Mouse (Mus musculus): ENCODE results near the gene Ttc16. TPM values are rescaled to one million over a fixed set of nuclear protein-coding genes. Genes with fewer than 3 reads are reported as not detected.

Gene Ttc16
- polyA plus RNA-seq, 1 experiment, result 0.58 TPM

Other genes starting within 250 kb of the Ttc16 start
- 37.4 and 44.5 TPM in 2 replicates for gene Fam102a, start 240.3 kb downstream of the Ttc16 start, polyA plus RNA-seq (2012; rRNA removed)
- 149 and 160 TPM in 2 replicates for gene Dpm2, start 204.8 kb downstream of the Ttc16 start, polyA plus RNA-seq (2012; rRNA removed)
- 0.11 and 0.48 TPM in 2 replicates for gene Pip5kl1, start 200.8 kb downstream of the Ttc16 start, polyA plus RNA-seq (2012; rRNA removed)
- 0.05 TPM in 1 of 2 replicates, not detected in the other for gene 9430097D07Rik, start 199.9 kb downstream of the Ttc16 start, polyA plus RNA-seq (2012; rRNA removed)
- gene St6galnac4, start 188.5 kb downstream of the Ttc16 start, polyA plus RNA-seq (2012; rRNA removed), result 7.7 and 8.4 TPM in 2 replicates
- 15.7 and 16.3 TPM in 2 replicates for gene St6galnac6, start 175.9 kb downstream of the Ttc16 start, polyA plus RNA-seq (2012; rRNA removed)
- gene Ak1, start 153.9 kb downstream of the Ttc16 start, polyA plus RNA-seq (2012; rRNA removed), result 5.9 and 9.1 TPM in 2 replicates
- gene Eng, start 129.0 kb downstream of the Ttc16 start, polyA plus RNA-seq (2012; rRNA removed), result 34.5 and 40.7 TPM in 2 replicates
- gene Fpgs, start 71.5 kb downstream of the Ttc16 start, polyA plus RNA-seq (2012; rRNA removed), result 31.5 TPM in 2 replicates
- gene Cdk9, start 62.6 kb downstream of the Ttc16 start, polyA plus RNA-seq (2012; rRNA removed), result 93.8 and 96.5 TPM in 2 replicates
- gene Sh2d3c, start 54.6 kb downstream of the Ttc16 start, polyA plus RNA-seq (2012; rRNA removed), result 8.4 and 14.2 TPM in 2 replicates
- 0.14 TPM in 1 of 2 replicates, not detected in the other for gene 6330409D20Rik, start 34.6 kb downstream of the Ttc16 start, polyA plus RNA-seq (2012; rRNA removed)
- 93.7 and 110 TPM in 2 replicates for gene Tor2a, start 18.4 kb downstream of the Ttc16 start, polyA plus RNA-seq (2012; rRNA removed)
- gene Ptrh1, start 153 bp upstream of the Ttc16 start, polyA plus RNA-seq (2012; rRNA removed), result 17.4 and 30.9 TPM in 2 replicates
- gene Cfap157, start 8.8 kb upstream of the Ttc16 start, polyA plus RNA-seq (2012; rRNA removed), result not detected in 2 replicates
- 9.4 and 9.7 TPM in 2 replicates for gene Stxbp1, start 71.6 kb upstream of the Ttc16 start, polyA plus RNA-seq (2012; rRNA removed)
- 28.7 and 29.1 TPM in 2 replicates for gene Fam129b, start 100.5 kb upstream of the Ttc16 start, polyA plus RNA-seq (2012; rRNA removed)
- gene Rpl12, start 185.9 kb upstream of the Ttc16 start, polyA plus RNA-seq (2012; rRNA removed), result 380 and 390 TPM in 2 replicates
- gene Lrsam1, start 186.0 kb upstream of the Ttc16 start, polyA plus RNA-seq (2012; rRNA removed), result 6.3 and 10.2 TPM in 2 replicates
- gene Slc2a8, start 206.4 kb upstream of the Ttc16 start, polyA plus RNA-seq (2012; rRNA removed), result 12.4 and 14.9 TPM in 2 replicates